Comparison of ENCODE assay signal across 10 mouse cellular contexts in the genomic region with DNA sequence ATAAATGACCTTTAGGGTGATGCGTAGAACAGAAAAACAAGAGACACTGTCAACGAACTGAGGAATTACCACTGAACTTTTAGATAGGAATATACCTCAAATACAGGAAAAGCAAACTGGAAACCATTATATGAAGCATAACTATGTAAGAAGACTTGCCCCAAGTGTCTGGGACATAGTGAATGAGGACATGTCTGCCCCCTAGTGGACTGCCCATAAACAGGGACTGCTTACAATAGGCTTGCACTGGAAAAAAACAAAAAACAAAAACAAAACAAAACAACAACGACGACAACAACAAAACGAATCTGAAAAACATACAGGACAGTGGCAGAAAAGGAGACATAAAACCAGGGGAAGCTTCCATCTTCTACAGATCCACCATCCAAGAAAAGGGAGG.
DNase-seq lines count a peak whose midpoint lies in the region; TF ChIP-seq lines count a peak whose summit lies in the region.
"Had no signal": no experiment of that assay in that cellular context is flagged by ENCODE, and none has a peak within 500 bp of the region (broad histone marks: within the 10 kb centered on the region; RNA-seq: fewer than 3 reads in every experiment).

No protein-coding gene starts in this region.

- no peaks in the 10 kb centered on the region for H3K36me3 ChIP-seq in small intestine, adult 2 months (ENCODE audit: control insufficient read depth, insufficient read depth, low read length)
- H3K36me3 ChIP-seq: embryonic facial prominence, embryonic 13.5 days; limb, embryonic 12.5 days had no signal

- H3K4me1 ChIP-seq in brown adipose tissue, adult 24 weeks (ENCODE audit: control insufficient read depth, insufficient read depth, insufficient read length, low read length) = peaks cover 35% of the 10 kb centered on the region
- peaks cover 26% of the 10 kb centered on the region for H3K4me1 ChIP-seq in small intestine, adult 2 months (ENCODE audit: control insufficient read depth, insufficient read depth, insufficient read length, low read length)

- TF ChIP-seq CTCF in gastrocnemius, adult 2 months (IDR thresholded peaks at IDR 0.05) = peak; percentile 75
- TF ChIP-seq CTCF in small intestine, adult 2 months (IDR thresholded peaks at IDR 0.05; ENCODE audit: extremely low read depth, insufficient read length, insufficient replicate concordance, low read depth, low read length) = no peak

- H3K4me3 ChIP-seq in gastrocnemius, adult 2 months = peak overlapping the region; percentile 55
- no peak overlapping the region for H3K4me3 ChIP-seq in brown adipose tissue, adult 24 weeks (ENCODE audit: insufficient read depth, low read depth, low read length)
- H3K4me3 ChIP-seq in small intestine, adult 2 months (ENCODE audit: low read depth, low read length) = no peak overlapping the region
- H3K4me3 ChIP-seq: embryonic facial prominence, embryonic 13.5 days; limb, embryonic 12.5 days had no signal

- H3K27ac ChIP-seq in gastrocnemius, adult 2 months = peak overlapping the region; percentile 91
- H3K27ac ChIP-seq in brown adipose tissue, adult 24 weeks (replicated peaks; ENCODE audit: low read depth, low read length) = peak overlapping the region; percentile 67
- 0 out of 2 replicates have a peak overlapping the region, but pooled peaks have one; percentile 46 for H3K27ac ChIP-seq in small intestine, adult 2 months (ENCODE audit: insufficient read depth, low read depth, low read length)
- H3K27ac ChIP-seq: embryonic facial prominence, embryonic 13.5 days had no signal

- 67% methylated on average over 5 of the region's 5 CpGs for WGBS in small intestine, adult 2 months

- TF ChIP-seq POLR2A in small intestine, adult 2 months (IDR thresholded peaks at IDR 0.05; ENCODE audit: low read depth, low read length) = no peak

- intact Hi-C loops in gastrocnemius, adult 2 months (cut with DNase I) = loop anchor here (5.0 kb wide), 3 partner anchors 34 to 64 kb away; no protein-coding TSS in a partner anchor

- peak; percentile 62 for DNase-seq in gastrocnemius, adult 2 months
- DNase-seq in gastrocnemius, adult 8-10 months (ENCODE audit: low spot score in 2 of 2) = no peak
- peak; percentile 32 for DNase-seq in right cerebral cortex, adult 18-20 months
- no peak for DNase-seq in right cerebral cortex, adult 2 months (ENCODE audit: low spot score in 2 of 2)
- DNase-seq in heart, postnatal 4 days = peak; percentile 61
- DNase-seq in left cerebral cortex, adult 8-10 months (ENCODE audit: low spot score in 2 of 2) = no peak

- H3K27me3 ChIP-seq in small intestine, adult 2 months (ENCODE audit: control insufficient read depth, insufficient read depth, low read length) = no peaks in the 10 kb centered on the region
- H3K27me3 ChIP-seq: embryonic facial prominence, embryonic 13.5 days; limb, embryonic 12.5 days had no signal

Comparison
In these comparisons a context has a peak if more than half of its experiments do, and no peak if none do; other contexts are left out.
1. DNase-seq: peak in gastrocnemius, adult 2 months (single experiment), right cerebral cortex, adult 18-20 months (single experiment) and heart, postnatal 4 days (single experiment); none in gastrocnemius, adult 8-10 months (0 of 2), right cerebral cortex, adult 2 months (0 of 2) and left cerebral cortex, adult 8-10 months (0 of 2).
2. Peak in every context shown above with its lines, with median percentiles within 50 percentile points of each other: H3K27ac ChIP-seq.